Mouse (Mus musculus): ENCODE results near the gene Ugt2b37. TPM values are rescaled to one million over a fixed set of nuclear protein-coding genes. Genes with fewer than 3 reads are reported as not detected.
"Not testable (repeated sequence)": the region's sequence is repeated elsewhere in the genome, so short reads cannot be mapped to it uniquely, and the experiment has no call there.

Ugt2b37 gene
- polyA plus RNA-seq (2015; fragmentation: Nextera tagmentation; extraction: Ambion mirVana): 41.5 and 44.2 TPM in 2 replicates

DNA sequence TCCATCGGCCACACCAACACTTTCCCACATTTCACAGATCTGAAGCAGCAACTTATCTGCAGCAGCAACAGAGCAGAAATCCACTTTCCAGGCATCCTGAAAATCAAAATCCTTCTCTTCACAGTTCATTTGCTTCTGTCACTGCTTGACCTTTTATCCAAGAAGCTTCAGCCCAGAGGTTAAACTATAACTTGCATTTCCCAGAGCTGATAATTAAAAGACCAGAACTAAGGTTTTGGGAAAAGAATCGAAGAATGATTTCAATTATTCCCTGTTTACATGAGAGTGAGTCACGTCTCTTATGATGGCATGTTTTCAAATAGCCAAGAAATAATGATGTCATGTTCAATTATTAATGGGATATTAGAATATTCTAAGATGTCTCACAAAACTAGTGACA lies at the start of gene Ugt2b37:
Ugt2b37 (minus strand) TSS at position 129 of the 400 bp plus-strand sequence.
- 55% methylated on average over 3 of the region's 3 CpGs for WGBS
- H3K4me1 ChIP-seq (ENCODE audit: insufficient read depth, low read length); H3K27ac ChIP-seq (ENCODE audit: low read length); H3K36me3 ChIP-seq (ENCODE audit: insufficient read depth, low read length); ATAC-seq (ENCODE audit: low FRiP score, low TSS enrichment); H3K4me2 ChIP-seq (replicated peaks; ENCODE audit: low read depth, low read length); H3K27me3 ChIP-seq (ENCODE audit: insufficient read depth, low read length); H3K9me3 ChIP-seq (ENCODE audit: low read length); H3K4me3 ChIP-seq (ENCODE audit: low read length); H3K9ac ChIP-seq (replicated peaks; ENCODE audit: low read length): not testable (repeated sequence)

DNA sequence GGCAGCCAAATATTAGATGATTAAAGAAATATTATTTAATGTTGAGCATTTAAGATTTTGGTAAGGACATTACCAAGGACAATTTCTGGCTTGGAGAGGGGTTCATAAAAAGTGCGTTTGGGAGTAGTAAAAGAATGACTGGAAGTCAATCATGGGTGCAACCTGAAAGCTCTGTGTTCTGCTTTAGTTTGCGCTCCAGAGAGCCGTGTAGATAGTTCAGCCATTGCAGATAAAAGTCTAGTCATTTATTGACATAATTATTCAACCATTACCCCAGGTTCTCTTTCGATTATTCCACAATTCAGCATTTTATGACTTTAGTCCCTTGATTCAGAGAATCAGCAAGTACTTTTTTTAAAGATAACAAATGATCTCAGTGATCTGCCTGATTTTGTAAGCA lies 31.6 kb upstream of the Ugt2b37 start:
- ATAC-seq (ENCODE audit: low FRiP score, low TSS enrichment): peak; percentile 76; the same call in 1 of the 2 replicates
- H3K4me2 ChIP-seq (replicated peaks; ENCODE audit: low read depth, low read length); H3K4me1 ChIP-seq (ENCODE audit: insufficient read depth, low read length); H3K9ac ChIP-seq (replicated peaks; ENCODE audit: low read length); H3K4me3 ChIP-seq (ENCODE audit: low read length); H3K27me3 ChIP-seq (ENCODE audit: insufficient read depth, low read length); H3K9me3 ChIP-seq (ENCODE audit: low read length); H3K36me3 ChIP-seq (ENCODE audit: insufficient read depth, low read length); H3K27ac ChIP-seq (ENCODE audit: low read length): not testable (repeated sequence)
- WGBS: 70% methylated on average over 4 of the region's 4 CpGs

DNA sequence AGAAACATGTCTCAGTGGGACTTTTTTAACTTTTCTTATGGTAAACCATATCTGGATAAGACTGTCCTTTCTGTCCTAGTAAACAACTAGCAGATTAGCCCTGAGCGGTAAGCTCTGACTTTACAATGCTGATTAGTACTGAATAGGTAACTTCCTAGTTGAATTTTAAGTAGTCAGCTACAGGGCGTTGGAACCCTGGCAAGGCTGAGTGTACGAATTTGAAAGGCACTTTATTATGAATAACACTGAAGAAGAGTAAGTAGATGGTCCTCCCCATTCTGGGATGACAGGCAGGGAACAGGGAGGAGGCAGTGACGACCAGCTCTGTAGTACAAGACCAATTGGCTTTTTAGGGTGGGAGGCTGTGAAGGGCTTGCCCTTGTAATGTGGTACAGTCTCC lies 21.4 kb upstream of the Ugt2b37 start:
- H3K27ac ChIP-seq (ENCODE audit: low read length); H3K4me3 ChIP-seq (ENCODE audit: low read length); H3K36me3 ChIP-seq (ENCODE audit: insufficient read depth, low read length); H3K27me3 ChIP-seq (ENCODE audit: insufficient read depth, low read length); H3K9me3 ChIP-seq (ENCODE audit: low read length); H3K9ac ChIP-seq (replicated peaks; ENCODE audit: low read length); ATAC-seq (ENCODE audit: low FRiP score, low TSS enrichment); H3K4me2 ChIP-seq (replicated peaks; ENCODE audit: low read depth, low read length); H3K4me1 ChIP-seq (ENCODE audit: insufficient read depth, low read length): not testable (repeated sequence)
- WGBS: 80% methylated on average over 4 of the region's 4 CpGs

DNA sequence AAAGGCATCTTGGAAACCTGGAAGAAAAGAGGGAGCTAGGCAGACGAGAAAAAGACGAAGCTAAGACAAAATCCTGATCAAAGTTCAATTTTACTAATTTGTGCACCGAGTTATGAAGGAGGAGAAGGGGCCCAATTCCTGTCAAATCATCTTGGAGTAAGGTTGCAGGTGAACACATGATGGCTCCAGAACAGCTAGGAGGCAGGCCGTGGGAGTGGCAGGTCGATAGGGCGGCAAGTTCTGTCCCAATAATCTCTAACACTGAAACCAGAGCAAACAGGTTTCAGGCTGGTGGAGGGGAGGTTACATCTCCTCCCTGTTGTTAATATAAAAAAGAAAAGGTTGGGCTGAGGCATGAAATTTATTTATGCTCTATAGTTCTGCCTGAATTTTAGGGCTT lies 21.0 kb upstream of the Ugt2b37 start:
- Histone ChIP-seq H3K9ac (replicated peaks; ENCODE audit: low read length) (no peak overlapping the region), H3K27ac (ENCODE audit: low read length) (no peak overlapping the region), H3K27me3 (ENCODE audit: insufficient read depth, low read length) (no peaks in the 10 kb centered on the region), H3K4me2 (replicated peaks; ENCODE audit: low read depth, low read length) (no peak overlapping the region), H3K9me3 (ENCODE audit: low read length) (peaks cover 5% of the 10 kb centered on the region; the same call in 1 of the 2 replicates), H3K4me3 (ENCODE audit: low read length) (no peak overlapping the region), H3K36me3 (ENCODE audit: insufficient read depth, low read length) (no peaks in the 10 kb centered on the region), H3K4me1 (ENCODE audit: insufficient read depth, low read length) (no peaks in the 10 kb centered on the region)
- WGBS: 87% methylated on average over 6 of the region's 6 CpGs
- ATAC-seq (ENCODE audit: low FRiP score, low TSS enrichment): no peak

DNA sequence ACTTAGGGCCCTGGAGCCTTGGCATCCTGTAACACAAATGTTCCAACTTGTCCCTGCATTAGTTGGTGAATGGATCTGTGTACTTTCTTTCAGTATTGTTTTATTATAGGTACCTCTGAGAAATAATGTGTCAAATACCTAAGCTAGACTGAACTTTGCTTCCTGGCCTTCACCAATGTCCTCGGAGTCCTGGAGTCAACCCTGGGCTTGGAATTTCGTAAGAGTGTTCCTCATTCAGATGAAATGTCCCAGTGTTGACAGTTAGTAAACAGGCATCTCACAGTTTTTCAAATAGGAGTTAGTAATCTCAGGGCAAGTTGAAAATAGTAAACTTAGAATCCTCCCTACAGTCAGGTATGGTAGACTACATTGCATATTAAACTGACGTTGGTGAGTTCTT lies 1.2 kb upstream of the Ugt2b37 start:
- no peak overlapping the region for H3K27ac ChIP-seq (ENCODE audit: low read length)
- H3K27me3 ChIP-seq (ENCODE audit: insufficient read depth, low read length): no peaks in the 10 kb centered on the region
- no peaks in the 10 kb centered on the region for H3K9me3 ChIP-seq (ENCODE audit: low read length)
- ATAC-seq (ENCODE audit: low FRiP score, low TSS enrichment): no peak
- no peak overlapping the region for H3K4me3 ChIP-seq (ENCODE audit: low read length)
- no peaks in the 10 kb centered on the region for H3K36me3 ChIP-seq (ENCODE audit: insufficient read depth, low read length)
- no peak overlapping the region for H3K9ac ChIP-seq (replicated peaks; ENCODE audit: low read length)
- WGBS: 88% methylated on average over 3 of the region's 3 CpGs
- no peaks in the 10 kb centered on the region for H3K4me1 ChIP-seq (ENCODE audit: insufficient read depth, low read length)
- H3K4me2 ChIP-seq (replicated peaks; ENCODE audit: low read depth, low read length): no peak overlapping the region

DNA sequence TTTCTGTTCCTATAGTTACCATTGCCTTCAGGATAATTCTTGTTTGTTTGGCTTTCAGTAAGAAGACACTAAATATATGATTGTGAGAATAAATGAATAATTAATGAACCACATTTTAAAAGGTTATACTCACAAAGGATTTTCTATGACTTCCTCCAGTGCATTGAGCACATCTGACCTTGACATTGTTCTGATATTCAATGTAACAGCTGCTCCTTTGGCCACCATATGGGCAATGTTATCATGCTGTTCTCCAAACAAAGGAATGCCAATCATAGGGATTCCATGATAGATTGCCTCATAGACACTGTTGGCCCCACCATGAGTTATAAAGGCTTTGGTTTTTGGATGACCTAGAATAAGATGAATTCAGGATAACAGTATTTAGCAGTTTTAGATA lies 12.5 kb downstream of the Ugt2b37 start:
- not testable (repeated sequence) for H3K4me3 ChIP-seq (ENCODE audit: low read length); H3K4me2 ChIP-seq (replicated peaks; ENCODE audit: low read depth, low read length); H3K27ac ChIP-seq (ENCODE audit: low read length); H3K9ac ChIP-seq (replicated peaks; ENCODE audit: low read length); H3K9me3 ChIP-seq (ENCODE audit: low read length); H3K27me3 ChIP-seq (ENCODE audit: insufficient read depth, low read length); H3K4me1 ChIP-seq (ENCODE audit: insufficient read depth, low read length); H3K36me3 ChIP-seq (ENCODE audit: insufficient read depth, low read length); ATAC-seq (ENCODE audit: low FRiP score, low TSS enrichment)

DNA sequence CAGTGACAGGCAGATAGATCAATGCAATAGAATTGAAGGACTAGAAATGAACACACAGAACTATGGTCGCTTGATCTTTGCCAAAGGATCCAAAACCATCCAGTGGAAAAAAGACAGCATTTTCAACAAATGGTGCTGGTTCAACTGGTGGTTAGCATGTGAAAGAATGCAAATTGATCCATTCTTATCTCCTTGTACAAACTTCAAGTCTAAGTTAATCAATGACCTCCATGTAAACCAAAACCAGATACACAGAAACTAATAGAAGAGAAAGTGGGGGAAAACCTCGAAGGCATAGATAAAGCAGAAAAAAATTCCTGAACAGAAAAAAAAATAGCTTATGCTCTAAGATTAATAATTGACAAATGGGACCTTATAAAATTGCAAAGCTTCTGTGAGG lies 58.2 kb downstream of the Ugt2b37 start:
- not testable (repeated sequence) for H3K9ac ChIP-seq (replicated peaks; ENCODE audit: low read length); H3K9me3 ChIP-seq (ENCODE audit: low read length); H3K4me3 ChIP-seq (ENCODE audit: low read length); H3K4me1 ChIP-seq (ENCODE audit: insufficient read depth, low read length); H3K27me3 ChIP-seq (ENCODE audit: insufficient read depth, low read length); ATAC-seq (ENCODE audit: low FRiP score, low TSS enrichment); H3K36me3 ChIP-seq (ENCODE audit: insufficient read depth, low read length); H3K4me2 ChIP-seq (replicated peaks; ENCODE audit: low read depth, low read length); H3K27ac ChIP-seq (ENCODE audit: low read length)
- 76% methylated on average over 2 of the region's 2 CpGs for WGBS

Other genes starting within 250 kb of the Ugt2b37 start
- 0.07 TPM in 1 of 2 replicates, not detected in the other for gene Ugt2b36, start 162.2 kb downstream of the Ugt2b37 start, polyA plus RNA-seq (2015; fragmentation: Nextera tagmentation; extraction: Ambion mirVana)
- gene Ugt2b5, start 114.5 kb downstream of the Ugt2b37 start, polyA plus RNA-seq (2015; fragmentation: Nextera tagmentation; extraction: Ambion mirVana): 22.0 and 25.3 TPM in 2 replicates
- gene Ugt2a3, start 82.4 kb upstream of the Ugt2b37 start, polyA plus RNA-seq (2015; fragmentation: Nextera tagmentation; extraction: Ambion mirVana): 0.12 and 0.15 TPM in 2 replicates
- 3.3 and 3.5 TPM in 2 replicates for gene Ugt2b38, start 169.4 kb upstream of the Ugt2b37 start, polyA plus RNA-seq (2015; fragmentation: Nextera tagmentation; extraction: Ambion mirVana)
- gene Ugt2a2, start 227.5 kb upstream of the Ugt2b37 start, polyA plus RNA-seq (2015; fragmentation: Nextera tagmentation; extraction: Ambion mirVana): not detected in 2 replicates
- not detected in 2 replicates for gene Gm43638, start 232.0 kb upstream of the Ugt2b37 start, polyA plus RNA-seq (2015; fragmentation: Nextera tagmentation; extraction: Ambion mirVana)
- gene Ugt2a1, start 236.1 kb upstream of the Ugt2b37 start, polyA plus RNA-seq (2015; fragmentation: Nextera tagmentation; extraction: Ambion mirVana): not detected in 2 replicates

Data from kidney, embryonic 16.5 days (tissue).